Mouse (Mus musculus) G1E (cell line): ENCODE results near the gene Zfand3. TPM values are rescaled to one million over a fixed set of nuclear protein-coding genes. Genes with fewer than 3 reads are reported as not detected.

Experiments
- ATAC-seq: 2 replicates; pipeline ENCODE4 v1.8.0; 2016; ENCODE audit warnings: mild to moderate bottlenecking; ENCODE audit not compliant: insufficient number of reproducible peaks, poor library complexity, low FRiP score, severe bottlenecking; ENCODE audit errors: extremely low read depth
- DNase-seq: peaks from one replicate; pipeline ENCODE4 v3.0.0; 2012; ENCODE audit warnings: low spot score
- H3K27me3 ChIP-seq: 2 replicates; pipeline ENCODE4 v1.6.1; 2012; ENCODE audit warnings: mild to moderate bottlenecking, low read length, inconsistent platforms; ENCODE audit not compliant: insufficient read depth
- H3K36me3 ChIP-seq: replicated peaks from 2 replicates; pipeline ENCODE3; 2012; ENCODE audit warnings: mild to moderate bottlenecking, inconsistent platforms
- H3K4me1 ChIP-seq: 2 replicates; pipeline ENCODE4 v1.6.1; 2012; ENCODE audit warnings: low read depth, low read length, inconsistent platforms, mixed read lengths; ENCODE audit not compliant: insufficient read depth
- H3K4me3 ChIP-seq: 2 replicates; pipeline ENCODE4 v1.5.1; 2012; ENCODE audit warnings: low read depth, mild to moderate bottlenecking, inconsistent platforms, low read length, moderate library complexity, mixed read lengths
- H3K9me3 ChIP-seq: replicated peaks from 2 replicates; pipeline ENCODE4 v1.6.1; 2012; ENCODE audit warnings: inconsistent platforms
- CTCF ChIP-seq: IDR thresholded peaks from 2 replicates; pipeline ENCODE4 v1.5.1; 2012; ENCODE audit warnings: low read depth, low read length, inconsistent platforms, mixed read lengths
- GATA1 ChIP-seq: IDR thresholded peaks from 2 replicates; pipeline ENCODE4 v1.6.1; 2012; ENCODE audit warnings: borderline replicate concordance, low read length, inconsistent platforms, mixed read lengths
- GATA2 ChIP-seq: IDR thresholded peaks from 2 replicates; pipeline ENCODE4 v1.6.1; 2012; ENCODE audit warnings: low read depth, low read length, inconsistent platforms, borderline replicate concordance
- POLR2AphosphoS5 ChIP-seq: IDR thresholded peaks from 2 replicates; pipeline ENCODE4 v1.6.1; 2012; ENCODE audit warnings: low read depth, low read length, inconsistent platforms; ENCODE audit not compliant: insufficient replicate concordance
- TAL1 ChIP-seq: conservative IDR thresholded peaks from 2 replicates; pipeline ENCODE4 v1.6.1; 2012; ENCODE audit warnings: low read depth, low read length, inconsistent platforms, mixed read lengths
- polyA plus RNA-seq: library from polyadenylated mRNA; stranded (reverse); fragments of >175 nt; gene quantifications from 2 replicates; pipeline ENCODE4 v1.2.3, GENCODE M21; 2012
- total RNA-seq, 2 experiments: library from RNA; stranded (forward) in 1 of 2; stranded (reverse) in 1 of 2; fragments of 200-1000 nt in 1 of 2; fragments of >200 nt in 1 of 2; fragmentation: Nextera tagmentation in 1 of 2; gene quantifications; 2 replicates each; pipeline ENCODE4 v1.2.3; 2014 to 2017

The Zfand3 gene
- total and polyA plus RNA-seq, 3 experiments = 17.6 to 93.6 (median 49.2) TPM

- no peak for TF ChIP-seq POLR2AphosphoS5
- no peak for TF ChIP-seq CTCF
- no peak for TF ChIP-seq GATA1
- no peak for TF ChIP-seq TAL1
- no peak for TF ChIP-seq GATA2
- ATAC-seq (no peak), DNase-seq (no peak)
These were observed 225.9 kb downstream of the Zfand3 start for GRCm38 (mm10) chr17:30230428-30230827.

GRCm38 (mm10) chr17:30231483-30231882 is 226.9 kb downstream of the Zfand3 start:
- Histone ChIP-seq H3K4me1 (0 out of 2 replicates have a peak, but pooled peaks cover 3% of the 10 kb centered on the region), H3K36me3 (peaks cover 26% of the 10 kb centered on the region), H3K9me3 (no peaks in the 10 kb centered on the region), H3K27me3 (no peaks in the 10 kb centered on the region), H3K4me3 (no peak overlapping the region)
- no peak for ATAC-seq
- TF ChIP-seq TAL1 = no peak
- no peak for TF ChIP-seq POLR2AphosphoS5
- no peak for TF ChIP-seq GATA1
- no peak for TF ChIP-seq GATA2
- TF ChIP-seq CTCF = no peak
- DNase-seq = no peak

More at GRCm38 (mm10) chr17:30230428-30230827, 225.9 kb downstream of the Zfand3 start:
- H3K27me3 ChIP-seq = no peaks in the 10 kb centered on the region
- no peaks in the 10 kb centered on the region for H3K9me3 ChIP-seq
- 0 out of 2 replicates have a peak, but pooled peaks cover 3% of the 10 kb centered on the region for H3K4me1 ChIP-seq
- H3K36me3 ChIP-seq = peaks cover 23% of the 10 kb centered on the region
- no peak overlapping the region for H3K4me3 ChIP-seq

GRCm38 (mm10) chr17:30232698-30233097 is 228.2 kb downstream of the Zfand3 start:
- Histone ChIP-seq H3K27me3 (no peaks in the 10 kb centered on the region), H3K36me3 (peaks cover 28% of the 10 kb centered on the region), H3K4me3 (no peak overlapping the region), H3K9me3 (no peaks in the 10 kb centered on the region), H3K4me1 (0 out of 2 replicates have a peak, but pooled peaks cover 3% of the 10 kb centered on the region)
- no peak for DNase-seq
- no peak for ATAC-seq
- TF ChIP-seq CTCF (no peak), GATA2 (no peak), POLR2AphosphoS5 (no peak), TAL1 (no peak), GATA1 (no peak)

- no peaks in the 10 kb centered on the region for H3K9me3 ChIP-seq
- H3K4me3 ChIP-seq = no peak overlapping the region
- no peaks in the 10 kb centered on the region for H3K27me3 ChIP-seq
- no peaks in the 10 kb centered on the region for H3K4me1 ChIP-seq
- DNase-seq = no peak
- TF ChIP-seq GATA2 = no peak
- no peak for TF ChIP-seq TAL1
- TF ChIP-seq POLR2AphosphoS5 = no peak
- TF ChIP-seq GATA1 = no peak
- no peak for TF ChIP-seq CTCF
- peaks cover 8% of the 10 kb centered on the region for H3K36me3 ChIP-seq
- no peak for ATAC-seq
These were observed 230.8 kb downstream of the Zfand3 start for GRCm38 (mm10) chr17:30235380-30235779.

GRCm38 (mm10) chr17:30236611-30237010 is 232.1 kb downstream of the Zfand3 start:
- Histone ChIP-seq H3K27me3 (no peaks in the 10 kb centered on the region), H3K36me3 (peaks cover 5% of the 10 kb centered on the region), H3K4me3 (no peak overlapping the region), H3K4me1 (no peaks in the 10 kb centered on the region), H3K9me3 (no peaks in the 10 kb centered on the region)
- TF ChIP-seq CTCF = no peak
- TF ChIP-seq POLR2AphosphoS5 = no peak
- no peak for TF ChIP-seq TAL1
- no peak for TF ChIP-seq GATA2
- no peak for TF ChIP-seq GATA1
- no peak for ATAC-seq
- DNase-seq = no peak

GRCm38 (mm10) chr17:30237600-30237999 is 233.1 kb downstream of the Zfand3 start:
- TF ChIP-seq GATA1 (no peak), POLR2AphosphoS5 (no peak), CTCF (no peak), GATA2 (no peak), TAL1 (no peak)
- no peaks in the 10 kb centered on the region for H3K27me3 ChIP-seq
- peaks cover 5% of the 10 kb centered on the region for H3K36me3 ChIP-seq
- H3K9me3 ChIP-seq = no peaks in the 10 kb centered on the region
- no peaks in the 10 kb centered on the region for H3K4me1 ChIP-seq
- ATAC-seq = no peak
- no peak for DNase-seq
- no peak overlapping the region for H3K4me3 ChIP-seq

- Histone ChIP-seq H3K27me3 (no peaks in the 10 kb centered on the region), H3K9me3 (no peaks in the 10 kb centered on the region), H3K4me3 (no peak overlapping the region), H3K4me1 (no peaks in the 10 kb centered on the region), H3K36me3 (peaks cover 5% of the 10 kb centered on the region)
- ATAC-seq (no peak), DNase-seq (no peak)
- no peak for TF ChIP-seq GATA2
- TF ChIP-seq GATA1 = no peak
- TF ChIP-seq CTCF = no peak
- TF ChIP-seq TAL1 = no peak
- no peak for TF ChIP-seq POLR2AphosphoS5
These were observed 234.9 kb downstream of the Zfand3 start for GRCm38 (mm10) chr17:30239458-30239857.
